18 mouse cellular contexts compared by ENCODE assay signal in the genomic region with DNA sequence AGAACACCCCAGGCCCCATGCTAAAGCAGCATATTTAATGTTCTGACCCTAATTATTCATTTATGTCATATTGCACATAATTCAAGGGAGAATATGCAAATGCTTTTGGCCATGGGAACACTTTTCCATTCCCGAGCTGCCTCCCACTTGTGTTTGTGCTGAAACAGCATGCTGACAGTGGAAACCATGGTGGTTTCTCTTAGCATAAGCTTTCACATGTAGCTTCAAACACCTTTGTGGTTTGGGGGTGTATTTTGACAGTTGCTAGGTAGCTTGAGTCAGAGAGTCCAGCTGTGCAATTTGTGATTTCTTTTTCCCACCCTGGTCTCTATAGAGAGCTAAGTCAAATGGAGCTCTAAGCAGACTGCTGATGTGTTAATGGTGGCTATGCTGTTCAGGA. TPM values are rescaled to one million over a fixed set of nuclear protein-coding genes. Genes with fewer than 3 reads are reported as not detected.
DNase-seq lines count a peak whose midpoint lies in the region; TF ChIP-seq lines count a peak whose summit lies in the region.
"Had no signal": no experiment of that assay in that cellular context is flagged by ENCODE, and none has a peak within 500 bp of the region (broad histone marks: within the 10 kb centered on the region; RNA-seq: fewer than 3 reads in every experiment).

No protein-coding gene starts in this region.

- peak overlapping the region; percentile 11 for H3K27ac ChIP-seq in layer of hippocampus, adult 2 months
- H3K27ac ChIP-seq: forebrain, embryonic 15.5 days; hindbrain, embryonic 15.5 days had no signal

- no peak for TF ChIP-seq CTCF in layer of hippocampus, adult 2 months (conservative IDR thresholded peaks at IDR 0.05)

- no peak overlapping the region for H3K4me3 ChIP-seq in layer of hippocampus, adult 2 months
- H3K4me3 ChIP-seq: forebrain, embryonic 15.5 days; heart, embryonic 12.5 days; hindbrain, embryonic 15.5 days had no signal

- no peak for DNase-seq in layer of hippocampus, adult 2 months (ENCODE audit: low spot score in 2 of 2)
- no peak for DNase-seq in layer of hippocampus, adult 9-10 months (ENCODE audit: low spot score)
- peak; percentile 48 for DNase-seq in induced T-regulatory cell, adult 2 months (ENCODE audit: low read depth)
- peak; percentile 78 for DNase-seq in thymus, postnatal 0 days (ENCODE audit: low spot score)
- DNase-seq in thymus, postnatal 36 days: peak; percentile 15 to 30
- no peak for DNase-seq in cerebellum, postnatal 25 days
- DNase-seq in cerebellum, postnatal 4 days (ENCODE audit: low spot score in 2 of 2): no peak
- no peak for DNase-seq in urinary bladder, postnatal 25 days (ENCODE audit: low spot score)
- DNase-seq: adrenal gland, postnatal 10 days; cerebellum, adult 11-12 months; cerebellum, adult 9-10 months; cerebellum, postnatal 36 days; gastrocnemius, postnatal 14 days; heart, postnatal 36 days had no signal

RNA-seq across cellular contexts. Expression of a gene that starts 42.4 kb away (rescaled TPM):
- total RNA-seq in layer of hippocampus, adult 2 months (2021): 10 to 100 TPM; 32.0 to 34.7 TPM
- polyA plus RNA-seq in thymus, postnatal 0 days (2015; fragmentation: Nextera tagmentation; extraction: Ambion mirVana): 2.1 and 2.9 TPM in 2 replicates
- polyA plus RNA-seq: G1E had no signal

Comparison
In these comparisons a context has a peak if more than half of its experiments do, and no peak if none do; other contexts are left out.
1. DNase-seq: peak in induced T-regulatory cell, adult 2 months (single experiment), thymus, postnatal 0 days (single experiment) and thymus, postnatal 36 days (2 of 2); none in layer of hippocampus, adult 2 months (0 of 2), layer of hippocampus, adult 9-10 months (single experiment), cerebellum, postnatal 25 days (0 of 2), cerebellum, postnatal 4 days (0 of 2) and urinary bladder, postnatal 25 days (single experiment).